ENCODE assay signal across 14 mouse cellular contexts in genomic region chr5:117694632-117695031, GRCm38 (mm10).
"Had no signal": no experiment of that assay in that cellular context is flagged by ENCODE, and none has a peak within 500 bp of the region (broad histone marks: within the 10 kb centered on the region; RNA-seq: fewer than 3 reads in every experiment).

No protein-coding gene starts in this region.

- H3K27ac ChIP-seq: hindbrain, embryonic 15.5 days; left cerebral cortex, adult 2 months; limb, embryonic 13.5 days; liver, embryonic 14.5 days; lung, embryonic 15.5 days; midbrain, embryonic 13.5 days had no signal

- DNase-seq: kidney, adult 9 months; kidney, postnatal 14 days; left cerebral cortex, postnatal 4 days; lung, postnatal 14 days; retina, postnatal 1 day; right cerebral cortex, postnatal 14 days; thymus, adult 18-20 months; thymus, postnatal 14 days had no signal

- H3K9me3 ChIP-seq: hindbrain, embryonic 15.5 days; limb, embryonic 13.5 days; lung, embryonic 15.5 days; midbrain, embryonic 13.5 days had no signal

- H3K36me3 ChIP-seq: hindbrain, embryonic 15.5 days; limb, embryonic 13.5 days; lung, embryonic 15.5 days; midbrain, embryonic 13.5 days had no signal

- ATAC-seq: midbrain, embryonic 13.5 days had no signal

- H3K27me3 ChIP-seq: hindbrain, embryonic 15.5 days; limb, embryonic 13.5 days; lung, embryonic 15.5 days; midbrain, embryonic 13.5 days had no signal

- H3K4me2 ChIP-seq: hindbrain, embryonic 15.5 days; limb, embryonic 13.5 days; lung, embryonic 15.5 days; midbrain, embryonic 13.5 days had no signal

- H3K4me3 ChIP-seq: hindbrain, embryonic 15.5 days; left cerebral cortex, adult 2 months; limb, embryonic 13.5 days; lung, embryonic 15.5 days; midbrain, embryonic 13.5 days had no signal

- H3K9ac ChIP-seq: hindbrain, embryonic 15.5 days; limb, embryonic 13.5 days; liver, embryonic 14.5 days; lung, embryonic 15.5 days; midbrain, embryonic 13.5 days had no signal

- H3K4me1 ChIP-seq: limb, embryonic 13.5 days had no signal
